Mouse (Mus musculus): ENCODE measurements at regions not wholly inside any gene's neighbourhood (a gene's known extent, or its start where the extent isn't known, plus 50 kb on each side); places are given as distances from the start of the nearest gene placed in this dataset.

DNA sequence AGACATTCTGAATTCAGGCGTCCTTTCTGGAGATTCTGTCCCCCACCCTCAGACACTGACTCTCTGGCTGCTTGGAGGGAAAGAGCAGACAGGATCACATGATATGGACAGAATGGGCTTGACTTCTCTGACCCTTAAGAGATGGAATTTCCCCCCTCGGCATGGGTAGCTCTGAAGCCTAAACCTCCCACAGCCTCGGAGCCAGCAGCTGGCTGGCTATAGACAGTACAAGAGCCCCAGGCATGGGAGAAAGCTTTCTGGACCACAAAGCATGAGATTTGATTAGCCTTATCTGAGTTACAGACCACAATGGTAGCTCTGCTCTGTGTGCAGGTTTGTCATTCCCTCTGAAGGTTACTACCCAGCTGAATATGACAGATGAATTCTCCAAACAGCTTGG, 156.1 kb upstream of the Sstr4 start:
- DNase-seq (ENCODE audit: low read depth, low spot score) = no peak
- Histone ChIP-seq H3K27me3 (ENCODE audit: control insufficient read depth in 1 of 2, insufficient read depth in 2 of 2, low read length in 2 of 2) (no peaks in the 10 kb centered on the region), H3K27ac (ENCODE audit: control insufficient read depth, low read depth, low read length) (no peak overlapping the region), H3K4me1 (ENCODE audit: control insufficient read depth in 1 of 2, insufficient read depth in 2 of 2, low read length in 2 of 2) (no peaks in the 10 kb centered on the region), H3K4me3 (ENCODE audit: control insufficient read depth in 1 of 2, insufficient read depth in 1 of 2, low read depth in 2 of 2, low read length in 2 of 2) (no peak overlapping the region), H3K9ac (ENCODE audit: control insufficient read depth, low read depth, low read length, poor library complexity, severe bottlenecking) (no peak overlapping the region), H3K9me3 (replicated peaks; ENCODE audit: insufficient read depth, low read length) (no peaks in the 10 kb centered on the region), H3K36me3 (ENCODE audit: control insufficient read depth in 1 of 2, insufficient read depth in 2 of 2, low read length in 2 of 2) (no peaks in the 10 kb centered on the region), H3K79me2 (ENCODE audit: control insufficient read depth, insufficient read depth, low read length, poor library complexity) (no peaks in the 10 kb centered on the region)
- TF ChIP-seq MAZ (IDR thresholded peaks at IDR 0.05; ENCODE audit: low read depth, low read length) (no peak), ETS1 (IDR thresholded peaks at IDR 0.05; ENCODE audit: low read depth, low read length) (no peak), MAFK (IDR thresholded peaks at IDR 0.05; ENCODE audit: borderline replicate concordance, low read depth, low read length) (no peak), SIN3A (IDR thresholded peaks at IDR 0.05; ENCODE audit: low read length) (no peak), MYB (IDR thresholded peaks at IDR 0.05; ENCODE audit: low read depth, low read length) (no peak), JUND (IDR thresholded peaks at IDR 0.05; ENCODE audit: low read depth, low read length) (no peak), RCOR1 (IDR thresholded peaks at IDR 0.05; ENCODE audit: low read depth, low read length) (no peak), MAX (IDR thresholded peaks at IDR 0.05; ENCODE audit: low read length) (no peak), ZKSCAN1 (IDR thresholded peaks at IDR 0.05; ENCODE audit: low read depth, low read length) (no peak), TAL1 (IDR thresholded peaks at IDR 0.05; ENCODE audit: low read length) (no peak), KAT2A (conservative IDR thresholded peaks at IDR 0.05; ENCODE audit: low read depth, low read length) (no peak), GATA1 (IDR thresholded peaks at IDR 0.05; ENCODE audit: low read depth, low read length) (no peak), TBP (IDR thresholded peaks at IDR 0.05; ENCODE audit: low read depth, low read length) (no peak), BHLHE40 (IDR thresholded peaks at IDR 0.05; ENCODE audit: borderline replicate concordance, low read depth, low read length) (no peak), NRF1 (IDR thresholded peaks at IDR 0.05; ENCODE audit: insufficient read depth, low read depth, low read length, poor library complexity, severe bottlenecking) (no peak), CHD1 (IDR thresholded peaks at IDR 0.05; ENCODE audit: low read depth, low read length) (no peak), USF1 (IDR thresholded peaks at IDR 0.05; ENCODE audit: low read depth, low read length) (no peak), USF2 (IDR thresholded peaks at IDR 0.05; ENCODE audit: borderline replicate concordance in 1 of 2, insufficient read depth in 1 of 2, low read depth in 1 of 2, low read length in 2 of 2) (no peak), UBTF (IDR thresholded peaks at IDR 0.05; ENCODE audit: borderline replicate concordance, insufficient read depth, low read depth, low read length) (no peak)

DNA sequence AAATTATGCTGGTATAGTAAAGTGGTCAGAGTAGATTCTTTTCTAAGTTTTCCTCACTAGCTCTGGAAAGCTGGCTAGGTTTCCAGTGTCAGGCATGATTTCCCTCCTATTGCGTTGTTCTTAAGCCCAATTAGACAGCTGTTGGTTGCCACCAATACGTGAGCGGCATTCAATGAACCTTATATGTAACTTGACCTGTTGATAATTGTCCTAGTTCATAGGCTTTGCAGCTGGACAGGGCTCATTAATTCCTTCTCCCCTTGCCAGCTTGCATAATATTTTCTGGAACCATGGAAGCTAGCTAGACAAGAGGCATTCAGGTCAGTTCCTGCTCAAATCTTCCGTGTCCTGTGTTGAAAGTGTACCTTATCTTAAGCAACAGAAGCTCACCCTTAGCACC, 152.9 kb upstream of the Sstr4 start:
- no peak overlapping the region for H3K27ac ChIP-seq (ENCODE audit: control insufficient read depth, low read depth, low read length)
- H3K4me1 ChIP-seq (ENCODE audit: control insufficient read depth in 1 of 2, insufficient read depth in 2 of 2, low read length in 2 of 2) = no peaks in the 10 kb centered on the region
- DNase-seq (ENCODE audit: low read depth, low spot score) = no peak
- no peaks in the 10 kb centered on the region for H3K36me3 ChIP-seq (ENCODE audit: control insufficient read depth in 1 of 2, insufficient read depth in 2 of 2, low read length in 2 of 2)
- H3K27me3 ChIP-seq (ENCODE audit: control insufficient read depth in 1 of 2, insufficient read depth in 2 of 2, low read length in 2 of 2) = no peaks in the 10 kb centered on the region
- no peaks in the 10 kb centered on the region for H3K9me3 ChIP-seq (replicated peaks; ENCODE audit: insufficient read depth, low read length)
- no peak overlapping the region for H3K4me3 ChIP-seq (ENCODE audit: control insufficient read depth in 1 of 2, insufficient read depth in 1 of 2, low read depth in 2 of 2, low read length in 2 of 2)
- TF ChIP-seq MXI1 (IDR thresholded peaks at IDR 0.05; ENCODE audit: low read depth, low read length) = no peak
- no peak for TF ChIP-seq SIN3A (IDR thresholded peaks at IDR 0.05; ENCODE audit: low read length)
- no peak for TF ChIP-seq ETS1 (IDR thresholded peaks at IDR 0.05; ENCODE audit: low read depth, low read length)
- H3K9ac ChIP-seq (ENCODE audit: control insufficient read depth, low read depth, low read length, poor library complexity, severe bottlenecking) = no peak overlapping the region
- H3K79me2 ChIP-seq (ENCODE audit: control insufficient read depth, insufficient read depth, low read length, poor library complexity) = no peaks in the 10 kb centered on the region
